ENCODE assay signal across 8 mouse cellular contexts in genomic region chr10:31312865-31313848, GRCm38 (mm10). TPM values are rescaled to one million over a fixed set of nuclear protein-coding genes. Genes with fewer than 3 reads are reported as not detected.
DNase-seq lines count a peak whose midpoint lies in the region; ATAC-seq and TF ChIP-seq lines count a peak whose summit lies in the region.

Gene Hddc2 (plus strand): TSS chr10:31313383.

- TF ChIP-seq CTCF in gastrocnemius, adult 2 months (IDR thresholded peaks at IDR 0.05): no peak
- TF ChIP-seq CTCF in hindbrain, postnatal 0 days (IDR thresholded peaks at IDR 0.05; ENCODE audit: low read depth): 0 out of 2 replicates have a peak, but pooled peaks have one; percentile 16

- peak; percentile 94 for DNase-seq in ZHBTc4 (ENCODE audit: low read depth, low spot score)
- DNase-seq in cerebellum, postnatal 4 days (ENCODE audit: low spot score in 2 of 2): peak; percentile 28 to 62
- DNase-seq in gastrocnemius, adult 2 months: peak; percentile 82
- DNase-seq in hindbrain, postnatal 0 days (ENCODE audit: low spot score): peak; percentile 88
- peak; percentile 15 to 48 for DNase-seq in left cerebral cortex, adult 9 months (ENCODE audit: low spot score in 2 of 2)
- DNase-seq in right cerebral cortex, postnatal 14 days: peak; percentile 69
- DNase-seq in urinary bladder, postnatal 36 days (ENCODE audit: low spot score in 2 of 2): peak; percentile 57 to 70

- H3K36me3 ChIP-seq in hindbrain, postnatal 0 days (ENCODE audit: insufficient read depth, low read length): 0 out of 2 replicates have a peak, but pooled peaks cover 6% of the 10 kb centered on the region

- H3K27me3 ChIP-seq in hindbrain, postnatal 0 days (ENCODE audit: insufficient read depth, low read length): no peaks in the 10 kb centered on the region

- peak within 1 kb of the TSS; percentile 82 for H3K9ac ChIP-seq in hindbrain, postnatal 0 days (replicated peaks; ENCODE audit: low read length)

- peaks cover 5% of the 10 kb centered on the region; the same call in 1 of the 2 replicates for H3K4me1 ChIP-seq in hindbrain, postnatal 0 days (ENCODE audit: insufficient read depth, low read length)

- ATAC-seq in hindbrain, postnatal 0 days: peak; percentile 98
- peak; percentile 84 for ATAC-seq in megakaryocyte progenitor cell, adult 5-6 weeks (replicated peaks; ENCODE audit: poor library complexity)

- WGBS in hindbrain, postnatal 0 days: 3% methylated on average over 41 of the region's 44 CpGs

- H3K9me3 ChIP-seq in hindbrain, postnatal 0 days (ENCODE audit: low read length): no peaks in the 10 kb centered on the region

- intact Hi-C loops in gastrocnemius, adult 2 months (cut with DNase I): loop anchor here (1.0 to 10.0 kb wide), 2 partner anchors 132 to 698 kb away; partner anchors contain the start of gene Tpd52l1

- peak within 1 kb of the TSS; percentile 82 for H3K4me3 ChIP-seq in gastrocnemius, adult 2 months
- H3K4me3 ChIP-seq in hindbrain, postnatal 0 days (ENCODE audit: low read length): peak within 1 kb of the TSS; percentile 73

- peak within 1 kb of the TSS; percentile 90 for H3K27ac ChIP-seq in gastrocnemius, adult 2 months
- peak within 1 kb of the TSS; percentile 91 for H3K27ac ChIP-seq in hindbrain, postnatal 0 days

- peak within 1 kb of the TSS; percentile 63 for H3K4me2 ChIP-seq in hindbrain, postnatal 0 days (ENCODE audit: low read depth, low read length)

RNA-seq across cellular contexts. Expression of gene Hddc2, which starts in this region (rescaled TPM):
- total RNA-seq in gastrocnemius, adult 2 months (2021): 10 to 100 TPM; 14.3 to 17.5 TPM
- total RNA-seq in hindbrain, postnatal 0 days (2014; rRNA removed): 20.5 and 33.3 TPM in 2 replicates
- 80.1 and 80.7 TPM in 2 replicates for polyA plus RNA-seq in hindbrain, postnatal 0 days (2015; fragmentation: Nextera tagmentation; extraction: Ambion mirVana)
- total RNA-seq in megakaryocyte progenitor cell, adult 5-6 weeks (2015): 38.0 and 44.5 TPM in 2 replicates
- total RNA-seq in megakaryocyte progenitor cell, adult 5-6 weeks (2017): 56.2 and 63.8 TPM in 2 replicates

Comparison
In these comparisons a context has a peak if more than half of its experiments do, and no peak if none do; other contexts are left out.
1. Peak in every context shown above with its lines: DNase-seq, ATAC-seq, H3K4me3 ChIP-seq and H3K27ac ChIP-seq.
2. DNase-seq: peak in every context shown above with its lines; median percentile 94 in ZHBTc4; 88 in hindbrain, postnatal 0 days; 82 in gastrocnemius, adult 2 months; 69 in right cerebral cortex, postnatal 14 days; 64 in urinary bladder, postnatal 36 days; 45 in cerebellum, postnatal 4 days; 32 in left cerebral cortex, adult 9 months.